Mouse (Mus musculus) layer of hippocampus, adult 9-11 months (tissue): ENCODE measurements around the gene Mpv17l2.

Experiments used
- DNase-seq: peaks from one replicate; pipeline ENCODE4 v3.0.0; 2022

The Mpv17l2 gene

GRCm38 (mm10) chr8:70789046-70789445 is 28.3 kb upstream of the Mpv17l2 start:
- DNase-seq = no peak

DNA sequence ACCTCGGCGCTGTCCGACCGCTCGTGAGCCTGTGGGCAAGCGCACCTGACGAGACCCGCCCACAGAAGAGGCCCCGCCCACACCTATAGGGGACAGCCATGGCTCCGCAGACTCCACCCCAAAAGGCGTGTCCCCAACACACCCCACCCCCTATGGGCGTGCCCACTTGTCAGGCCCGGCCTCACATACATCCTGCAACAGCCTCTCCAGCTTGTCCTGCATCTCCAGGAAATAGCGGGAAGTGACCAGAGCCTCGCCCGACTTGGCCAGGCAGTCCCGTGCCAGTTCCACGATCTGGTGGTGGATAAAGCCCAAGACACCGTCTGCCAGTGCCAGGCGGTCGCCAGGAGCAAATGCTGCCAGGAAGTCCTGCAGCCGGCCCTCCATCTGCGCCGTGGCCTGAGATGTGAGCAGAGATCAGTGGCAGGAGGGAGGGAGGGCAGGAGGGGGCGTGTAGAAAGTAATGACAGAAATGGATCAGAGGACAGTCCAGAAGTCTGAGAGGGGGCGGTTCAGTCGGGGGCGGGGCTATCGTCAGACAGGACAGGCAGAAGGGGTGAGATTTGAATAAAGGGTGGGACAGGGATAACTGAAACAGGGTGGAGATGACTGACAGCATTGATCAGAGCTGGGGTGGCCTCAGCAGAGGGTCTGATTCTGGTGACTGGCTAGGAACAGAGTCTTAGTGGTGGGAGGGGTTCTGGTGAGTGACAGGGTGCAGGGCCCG is 27.4 kb upstream of the Mpv17l2 start:
- no peak for DNase-seq

- DNase-seq = no peak
These were observed 26.3 kb upstream of the Mpv17l2 start for GRCm38 (mm10) chr8:70787051-70787445.

DNA sequence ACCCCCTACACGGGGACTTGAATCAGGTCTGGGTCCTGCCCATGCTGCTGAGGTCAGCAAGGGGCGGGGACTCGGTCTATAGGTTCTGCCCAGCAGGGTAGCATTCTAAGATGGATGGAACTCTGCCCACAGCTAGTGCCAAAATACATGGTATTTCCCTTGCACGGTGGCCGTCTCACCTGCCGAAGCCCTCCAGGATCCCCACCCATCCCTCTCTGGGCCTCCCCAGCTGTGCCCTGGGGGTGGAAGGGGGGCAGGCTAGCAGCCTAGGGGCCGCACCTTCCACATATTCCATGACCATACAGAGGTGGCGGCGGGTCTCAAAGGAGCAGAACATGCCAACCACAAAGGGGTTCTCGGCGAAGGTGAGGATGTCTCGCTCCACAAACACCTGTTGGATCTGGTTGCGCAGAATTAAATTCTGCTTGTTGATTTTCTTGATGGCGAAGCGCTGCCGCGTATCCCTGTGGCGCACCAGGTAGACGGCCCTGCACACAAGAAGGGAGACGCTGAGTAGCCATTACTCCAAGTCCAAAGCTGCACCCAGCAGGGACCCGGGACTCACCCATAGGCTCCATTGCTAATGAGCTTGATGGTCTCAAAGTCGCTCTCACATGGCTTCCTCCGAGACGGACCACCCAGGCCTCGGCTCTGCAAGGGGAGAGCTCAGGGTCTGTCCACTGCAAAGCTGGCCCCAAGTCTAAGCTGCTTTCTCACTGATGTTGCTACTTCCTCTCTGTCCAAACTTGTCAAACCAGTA is 25.7 kb upstream of the Mpv17l2 start:
- DNase-seq = no peak

- no peak for DNase-seq
These were observed 19.3 kb upstream of the Mpv17l2 start for GRCm38 (mm10) chr8:70780093-70780492.

DNA sequence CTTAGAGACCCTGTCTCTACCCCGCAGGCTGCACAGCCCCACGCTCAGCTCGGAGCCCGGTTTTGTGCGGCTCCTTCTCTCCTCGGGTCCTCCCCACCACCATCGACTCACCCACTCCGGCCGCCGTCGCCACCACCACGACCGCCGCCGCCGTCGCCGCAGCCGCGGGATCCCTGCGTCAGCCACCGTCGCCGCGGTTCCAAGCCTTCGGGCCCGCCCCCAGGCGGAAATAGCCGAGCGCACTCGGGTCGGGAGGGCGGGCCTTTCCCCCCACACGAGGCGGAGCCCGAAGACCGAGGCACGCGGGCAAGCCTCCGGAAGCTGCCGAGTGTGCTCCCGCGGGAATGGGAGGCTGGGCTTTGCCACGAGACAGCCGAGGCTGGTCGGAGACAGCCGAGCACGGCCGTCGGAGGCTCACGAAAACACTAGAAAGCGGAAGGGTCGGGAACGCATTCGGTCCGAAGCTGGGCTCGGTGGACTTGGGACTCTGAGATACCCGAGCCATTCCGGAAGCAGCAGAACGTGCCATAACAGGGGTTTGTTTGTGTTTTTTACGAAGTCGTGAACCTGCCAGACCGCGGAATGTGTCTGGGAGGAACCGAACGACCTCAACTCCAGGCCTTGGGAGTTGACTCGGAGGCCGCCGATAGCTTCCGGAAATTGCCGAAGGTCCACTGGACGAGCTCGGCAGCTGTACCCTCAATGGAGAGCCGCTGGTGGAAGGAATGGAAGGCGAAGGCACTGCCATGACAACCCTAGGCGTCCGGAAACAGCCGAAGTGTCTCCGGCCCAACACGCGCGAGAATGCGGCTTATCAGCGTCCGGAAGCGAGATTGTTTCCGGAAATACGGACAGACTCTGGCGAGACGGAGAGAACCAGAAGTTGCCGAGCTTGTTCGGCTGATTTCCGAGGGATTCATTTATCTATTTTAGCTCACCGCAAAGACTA is 16.0 kb upstream of the Mpv17l2 start, which contains the start of gene Pik3r2:
Gene Pik3r2 (minus strand): TSS at position 218 of the 949 bp plus-strand sequence.
- peak; percentile 97 for DNase-seq

GRCm38 (mm10) chr8:70775851-70776495 is 15.2 kb upstream of the Mpv17l2 start:
- DNase-seq = no peak

GRCm38 (mm10) chr8:70775227-70775626 is 14.5 kb upstream of the Mpv17l2 start:
- DNase-seq = no peak

DNA sequence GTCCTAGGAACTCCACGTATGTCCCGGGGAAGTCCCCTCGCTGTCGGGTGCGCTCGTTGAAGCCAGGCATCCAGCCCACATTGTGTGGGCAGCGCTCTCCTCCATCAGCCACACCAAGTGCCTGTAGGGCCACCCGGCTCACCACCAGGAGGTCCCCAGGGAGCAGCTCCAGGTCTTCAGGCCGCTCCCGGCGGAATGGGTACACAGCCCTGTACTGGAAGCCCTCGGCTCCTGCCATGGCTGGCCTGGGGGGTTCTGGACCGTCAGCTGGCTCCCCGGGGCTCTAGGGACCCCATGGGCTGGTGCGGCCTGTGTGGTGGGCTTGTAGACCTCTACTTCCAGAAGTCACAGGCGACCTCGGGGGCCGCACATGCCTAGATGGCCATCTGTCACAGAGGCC is 14.0 kb upstream of the Mpv17l2 start:
- no peak for DNase-seq

DNA sequence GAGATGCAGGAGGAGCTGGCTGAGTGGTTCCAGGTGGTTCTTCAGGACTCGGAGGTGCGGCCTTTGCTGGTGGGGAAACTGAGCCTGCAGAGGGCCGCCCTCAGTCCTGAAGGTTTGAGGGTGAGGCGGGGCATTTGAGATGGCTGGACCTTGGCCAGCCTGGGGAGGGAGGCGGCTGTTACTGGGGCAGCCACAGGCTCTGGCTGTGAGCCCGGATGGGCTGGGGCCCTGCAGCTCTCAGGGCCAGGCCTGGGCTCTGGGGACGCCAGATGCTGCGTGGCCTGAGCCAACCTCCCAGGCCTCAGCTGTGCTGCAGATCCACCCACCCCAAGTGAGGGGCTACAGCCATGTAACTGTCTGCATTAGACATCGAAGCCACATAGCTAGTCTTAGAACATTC is 13.1 kb upstream of the Mpv17l2 start:
- peak; percentile 86 for DNase-seq

DNA sequence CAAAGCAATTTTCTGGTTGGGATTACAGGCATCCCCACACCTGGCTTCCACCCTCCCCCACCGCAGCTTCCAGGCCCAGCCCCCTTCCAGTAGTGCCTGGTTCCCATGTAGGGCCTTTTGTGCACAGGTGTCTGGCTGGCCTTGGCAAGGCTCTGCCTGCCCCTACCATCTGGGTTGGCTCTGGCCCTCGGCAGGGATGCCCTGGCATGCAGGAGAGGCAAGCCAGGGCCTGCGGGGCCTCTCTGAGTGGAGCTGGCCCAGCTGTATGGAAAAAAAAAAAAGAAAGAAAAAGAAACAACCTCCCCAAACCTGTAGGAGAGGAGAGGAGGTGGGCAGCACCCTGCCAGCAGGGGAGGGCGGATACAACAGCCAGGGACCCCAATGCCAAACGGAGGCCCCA is 12.7 kb upstream of the Mpv17l2 start:
- no peak for DNase-seq

GRCm38 (mm10) chr8:70772890-70773289 is 12.1 kb upstream of the Mpv17l2 start:
- DNase-seq = no peak

GRCm38 (mm10) chr8:70772075-70772474 is 11.3 kb upstream of the Mpv17l2 start:
- DNase-seq = no peak

DNA sequence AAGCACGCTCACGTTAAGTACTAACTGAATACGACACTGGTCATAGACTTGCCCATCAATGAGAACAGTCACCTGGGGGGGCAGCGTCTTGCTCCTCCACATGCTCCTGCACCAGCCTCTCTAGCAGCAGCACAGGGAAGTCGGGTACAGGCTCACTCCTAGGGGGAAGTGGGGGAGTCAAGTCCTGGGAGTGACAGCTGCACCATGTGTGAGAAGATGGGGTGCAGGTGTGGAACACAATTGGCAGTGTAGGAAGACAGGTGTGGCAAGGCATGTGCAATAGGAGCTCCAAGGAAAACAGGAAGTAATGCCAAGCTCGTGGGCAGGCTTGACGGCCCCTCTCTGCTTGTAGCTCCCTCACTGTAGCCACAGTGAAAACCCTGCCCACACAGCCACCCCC is 10.5 kb upstream of the Mpv17l2 start:
- no peak for DNase-seq

- DNase-seq = no peak
These were observed 10.0 kb upstream of the Mpv17l2 start for GRCm38 (mm10) chr8:70770748-70771147.

DNA sequence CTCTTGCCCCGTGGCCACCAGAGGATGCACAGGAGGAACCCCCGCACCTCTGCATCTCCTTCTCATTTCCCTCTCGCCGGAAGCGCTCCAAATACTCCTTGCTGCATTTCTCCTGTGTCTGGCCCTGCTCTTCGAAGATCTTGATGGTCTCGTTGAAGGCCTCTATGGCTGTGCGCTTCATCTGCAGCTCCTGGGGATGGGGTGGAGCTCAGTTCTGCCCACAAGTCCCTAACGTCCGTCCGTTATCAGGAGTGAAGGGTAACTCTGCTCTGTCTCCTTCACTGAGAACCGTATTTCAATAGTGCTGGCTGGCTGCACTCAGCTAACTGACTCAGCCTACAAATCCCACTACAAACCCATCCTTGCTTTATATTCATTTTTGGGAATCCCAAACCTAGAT is 9.1 kb upstream of the Mpv17l2 start:
- DNase-seq = no peak

DNA sequence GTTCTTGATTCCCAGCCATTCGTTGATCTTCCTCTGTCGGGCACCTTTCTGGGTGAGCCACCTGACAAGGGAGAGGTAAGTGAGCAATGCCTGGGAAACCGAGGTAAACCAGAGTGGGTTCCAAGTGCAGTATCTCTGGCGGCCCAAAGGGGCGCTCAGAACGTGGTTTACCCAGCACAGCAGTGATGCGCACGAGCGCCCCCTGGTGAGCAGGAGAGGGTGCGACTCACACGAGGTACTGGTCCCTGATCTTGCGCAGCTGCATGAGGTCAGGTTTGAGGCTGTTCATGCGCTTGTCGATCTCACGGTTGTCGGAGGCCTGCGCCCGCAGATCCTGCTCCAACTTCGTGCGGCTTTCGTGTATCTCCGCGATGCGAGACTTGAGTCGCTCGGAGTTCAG is 8.6 kb upstream of the Mpv17l2 start:
- DNase-seq = peak; percentile 92

DNA sequence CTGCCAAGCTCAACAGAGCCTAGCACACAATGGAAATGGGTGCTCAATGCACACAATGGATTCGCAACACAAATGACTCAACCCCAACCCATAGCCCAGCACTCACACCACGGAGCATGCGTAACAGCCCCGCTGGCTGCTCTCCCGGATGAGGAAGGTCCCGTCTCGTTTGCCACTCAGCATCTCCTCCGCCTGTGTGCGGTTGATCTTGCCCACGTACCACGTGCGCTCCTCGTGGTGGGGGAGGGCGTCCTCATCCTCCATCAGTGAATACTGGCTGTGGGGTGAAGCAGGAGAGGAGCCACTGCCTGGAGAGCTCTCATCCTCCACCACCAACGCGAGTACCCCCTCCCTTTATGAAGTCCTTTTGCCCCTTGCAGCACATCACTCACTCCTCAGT is 8.2 kb upstream of the Mpv17l2 start:
- peak; percentile 81 for DNase-seq

GRCm38 (mm10) chr8:70768231-70768776 is 7.6 kb upstream of the Mpv17l2 start:
- DNase-seq = peak; percentile 73

DNA sequence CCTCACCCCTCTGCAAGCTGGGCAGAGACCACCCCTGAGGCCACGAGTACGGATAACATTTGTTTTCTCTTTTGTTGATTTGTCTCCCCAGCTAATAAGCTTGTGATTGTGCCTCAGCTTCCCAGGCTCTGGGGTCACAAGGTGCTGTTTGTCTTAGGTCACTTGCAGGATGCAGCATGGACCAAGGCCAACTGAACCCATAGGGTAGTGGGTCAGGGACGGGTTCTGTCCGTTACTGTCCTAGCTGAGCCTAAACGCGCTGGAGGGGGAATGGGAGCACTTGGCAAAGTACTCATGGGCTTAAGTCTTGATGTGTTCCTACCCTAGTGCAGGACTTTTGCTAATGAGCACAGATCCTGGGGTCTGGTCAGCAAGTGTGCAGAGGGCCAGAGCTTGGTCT is 6.8 kb upstream of the Mpv17l2 start:
- no peak for DNase-seq

- peak; percentile 51 for DNase-seq
These were observed 6.1 kb upstream of the Mpv17l2 start for GRCm38 (mm10) chr8:70766571-70767440.
